Mouse (Mus musculus) forebrain, embryonic 16.5 days (tissue): Measurements from ENCODE around the gene Asf1b. TPM values are rescaled to one million over a fixed set of nuclear protein-coding genes. Genes with fewer than 3 reads are reported as not detected.

Source experiments
- ATAC-seq: fragments of 200-750 bp; cut with Nextera tagmentation; 2 replicates; pipeline ENCODE4 v1.8.0; 2017; ENCODE audit warnings: mild to moderate bottlenecking, moderate library complexity
- H3K27ac ChIP-seq: fragments of 300-500 bp; sonication (generic); 2 replicates; pipeline ENCODE4 v1.5.1; 2014; ENCODE audit warnings: low read length, control low read depth
- H3K27me3 ChIP-seq: fragments of 300-500 bp; sonication (generic); replicated peaks from 2 replicates; pipeline ENCODE4 v1.6.1; 2014; ENCODE audit warnings: low read length; ENCODE audit not compliant: control insufficient read depth, insufficient read depth
- H3K36me3 ChIP-seq: fragments of 300-500 bp; sonication (generic); 2 replicates; pipeline ENCODE4 v1.6.1; 2014; ENCODE audit not compliant: control insufficient read depth, insufficient read depth
- H3K4me1 ChIP-seq: fragments of 300-500 bp; sonication (generic); replicated peaks from 2 replicates; pipeline ENCODE4 v1.6.1; 2014; ENCODE audit warnings: low read length; ENCODE audit not compliant: control insufficient read depth, insufficient read depth
- H3K4me2 ChIP-seq: fragments of 300-500 bp; sonication (generic); 2 replicates; pipeline ENCODE4 v1.6.1; 2014; ENCODE audit warnings: mild to moderate bottlenecking, low read length, control low read depth
- H3K4me3 ChIP-seq: fragments of 300-500 bp; sonication (generic); replicated peaks from 2 replicates; pipeline ENCODE4 v1.5.1; 2014; ENCODE audit warnings: mild to moderate bottlenecking, low read length, control low read depth
- H3K9ac ChIP-seq: fragments of 300-500 bp; sonication (generic); replicated peaks from 2 replicates; pipeline ENCODE4 v1.6.1; 2014; ENCODE audit warnings: low read depth, low read length, control low read depth
- H3K9me3 ChIP-seq: fragments of 300-500 bp; sonication (generic); 2 replicates; pipeline ENCODE4 v1.6.1; 2016; ENCODE audit warnings: low read length; ENCODE audit not compliant: control insufficient read depth
- WGBS: fragments of 180-500 bp; shearing (Covaris S2); extraction: QIAGEN DNeasy Blood & Tissue Kit; methylation state at CpG from one replicate; pipeline ENCODE4 v1.1.7; 2014; 5-methylcytosine and 5-hydroxymethylcytosine counted together
- polyA plus RNA-seq: library from polyadenylated mRNA; unstranded; fragments of >200 nt; fragmentation: Nextera tagmentation; extraction: Ambion mirVana; gene quantifications from 2 replicates; pipeline ENCODE4 v1.2.1, GENCODE M21; 2015

Asf1b gene
- polyA plus RNA-seq, 1 experiment from 2014 or later = 14.8 TPM

DNA sequence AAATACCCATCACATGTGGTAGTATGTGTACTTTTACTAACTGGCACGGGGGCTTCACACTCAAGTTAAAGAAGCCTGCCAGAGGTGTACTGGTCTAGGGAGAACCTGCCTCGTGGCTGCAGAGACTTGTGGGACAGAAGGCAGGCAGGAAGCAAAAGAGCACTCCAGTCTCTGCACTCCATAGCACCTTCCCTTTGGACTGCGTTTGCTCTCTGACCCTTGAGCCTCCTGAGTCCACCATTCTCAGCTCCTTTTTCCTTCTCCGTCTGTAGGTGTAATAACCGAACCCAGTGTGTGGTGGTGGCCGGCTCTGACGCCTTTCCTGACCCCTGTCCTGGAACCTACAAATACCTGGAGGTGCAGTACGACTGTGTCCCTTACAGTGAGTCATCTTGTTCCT lies 32.6 kb upstream of the Asf1b start:
- WGBS = 90% methylated on average over 8 of the region's 8 CpGs
- Histone ChIP-seq H3K4me3 (no peak overlapping the region), H3K9ac (no peak overlapping the region), H3K4me2 (no peak overlapping the region), H3K36me3 (peaks cover 18% of the 10 kb centered on the region), H3K27ac (no peak overlapping the region), H3K4me1 (no peaks in the 10 kb centered on the region), H3K9me3 (no peaks in the 10 kb centered on the region), H3K27me3 (no peaks in the 10 kb centered on the region)
- no peak for ATAC-seq

DNA sequence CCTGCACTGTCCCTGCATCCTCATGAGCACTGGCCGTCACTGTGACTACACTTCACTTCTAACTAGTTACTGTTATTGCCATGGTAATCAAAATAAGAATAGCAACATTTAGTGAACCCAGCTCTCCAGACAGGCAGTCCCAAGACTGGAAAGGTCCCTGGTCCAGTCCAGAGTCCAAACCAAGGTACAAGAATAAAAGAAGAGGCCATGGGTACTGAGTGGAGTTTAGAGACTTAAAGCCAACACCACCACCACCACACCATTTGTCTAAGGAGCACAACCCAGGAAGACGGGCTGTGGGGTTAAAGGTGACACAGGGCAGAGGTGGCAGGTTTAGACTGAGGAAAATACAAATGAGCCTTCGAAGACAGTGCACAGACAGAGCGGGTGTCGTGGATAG lies 30.7 kb upstream of the Asf1b start:
- ATAC-seq = no peak
- 92% methylated on average over 5 of the region's 5 CpGs for WGBS
- H3K27me3 ChIP-seq = no peaks in the 10 kb centered on the region
- H3K4me1 ChIP-seq = no peaks in the 10 kb centered on the region
- peaks cover 20% of the 10 kb centered on the region for H3K36me3 ChIP-seq
- no peaks in the 10 kb centered on the region for H3K9me3 ChIP-seq
- H3K4me3 ChIP-seq = no peak overlapping the region
- no peak overlapping the region for H3K9ac ChIP-seq
- no peak overlapping the region for H3K4me2 ChIP-seq
- H3K27ac ChIP-seq = no peak overlapping the region

DNA sequence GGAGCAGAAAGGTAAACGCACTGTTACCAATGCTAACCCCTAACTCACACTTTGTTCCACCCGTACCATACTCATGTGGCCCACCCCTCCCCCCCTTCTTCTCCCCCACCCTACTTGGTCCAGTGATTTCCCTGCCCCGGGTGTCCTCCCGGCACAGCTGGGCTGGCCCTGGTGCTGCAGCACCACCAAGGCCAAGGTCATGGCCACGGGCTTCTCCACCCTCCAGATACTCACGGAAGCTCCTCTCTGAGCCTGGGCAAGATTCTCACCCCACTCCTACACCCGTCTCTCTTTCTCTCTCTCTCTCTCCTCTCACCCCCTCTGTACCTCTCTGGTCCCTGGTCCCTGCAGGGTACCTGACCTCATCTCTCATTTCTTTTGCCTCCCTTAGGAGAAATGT lies 29.0 kb upstream of the Asf1b start:
- Histone ChIP-seq H3K27me3 (no peaks in the 10 kb centered on the region), H3K36me3 (peaks cover 30% of the 10 kb centered on the region), H3K4me2 (no peak overlapping the region), H3K27ac (no peak overlapping the region), H3K9me3 (no peaks in the 10 kb centered on the region), H3K4me1 (no peaks in the 10 kb centered on the region), H3K4me3 (no peak overlapping the region), H3K9ac (no peak overlapping the region)
- ATAC-seq = no peak
- WGBS = 74% methylated on average over 7 of the region's 7 CpGs

DNA sequence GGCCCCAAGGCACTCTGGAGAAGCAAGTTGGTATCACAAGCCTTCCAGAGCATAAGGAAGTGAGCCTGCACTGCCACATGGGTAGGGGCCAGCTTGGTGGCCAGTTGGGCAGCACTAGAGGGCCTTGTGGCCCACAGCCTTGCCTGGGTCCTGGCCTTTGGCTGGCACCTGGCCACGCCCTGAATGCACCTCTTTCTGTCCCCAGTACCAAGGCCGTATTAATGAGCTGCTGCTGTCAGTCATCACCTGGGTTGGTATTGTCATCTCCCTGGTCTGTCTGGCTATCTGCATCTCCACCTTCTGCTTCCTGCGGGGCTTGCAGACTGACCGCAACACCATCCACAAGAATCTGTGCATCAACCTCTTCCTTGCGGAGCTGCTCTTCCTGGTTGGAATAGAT lies 21.1 kb upstream of the Asf1b start:
- Histone ChIP-seq H3K27me3 (no peaks in the 10 kb centered on the region), H3K4me3 (no peak overlapping the region), H3K36me3 (peaks cover 85% of the 10 kb centered on the region), H3K27ac (no peak overlapping the region), H3K9ac (no peak overlapping the region), H3K4me1 (no peaks in the 10 kb centered on the region), H3K4me2 (no peak overlapping the region), H3K9me3 (no peaks in the 10 kb centered on the region)
- 86% methylated on average over 5 of the region's 5 CpGs for WGBS
- ATAC-seq = no peak

DNA sequence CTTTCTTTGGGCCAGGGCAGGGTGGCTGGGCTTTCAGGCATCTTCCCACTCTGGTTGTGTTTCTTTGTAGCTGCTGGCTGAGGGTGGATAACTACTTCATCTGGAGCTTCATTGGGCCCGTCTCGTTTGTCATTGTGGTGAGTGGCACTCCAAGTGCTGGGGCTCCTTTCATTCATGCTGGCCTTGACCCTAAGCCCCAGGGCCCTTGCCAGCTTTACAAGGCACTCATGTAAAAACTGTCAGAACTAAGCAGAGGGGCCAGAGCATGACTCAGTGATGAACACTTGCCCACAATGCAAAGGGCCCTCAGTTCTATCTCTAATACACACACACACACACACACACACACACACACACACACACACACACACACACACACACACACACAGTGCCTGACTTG lies 20.3 kb upstream of the Asf1b start:
- no peaks in the 10 kb centered on the region for H3K9me3 ChIP-seq
- H3K9ac ChIP-seq = no peak overlapping the region
- H3K4me2 ChIP-seq = no peak overlapping the region
- peaks cover 79% of the 10 kb centered on the region for H3K36me3 ChIP-seq
- no peak overlapping the region for H3K4me3 ChIP-seq
- no peak overlapping the region for H3K27ac ChIP-seq
- no peak for ATAC-seq
- 64% methylated on average over 2 of the region's 2 CpGs for WGBS
- no peaks in the 10 kb centered on the region for H3K27me3 ChIP-seq
- H3K4me1 ChIP-seq = no peaks in the 10 kb centered on the region

DNA sequence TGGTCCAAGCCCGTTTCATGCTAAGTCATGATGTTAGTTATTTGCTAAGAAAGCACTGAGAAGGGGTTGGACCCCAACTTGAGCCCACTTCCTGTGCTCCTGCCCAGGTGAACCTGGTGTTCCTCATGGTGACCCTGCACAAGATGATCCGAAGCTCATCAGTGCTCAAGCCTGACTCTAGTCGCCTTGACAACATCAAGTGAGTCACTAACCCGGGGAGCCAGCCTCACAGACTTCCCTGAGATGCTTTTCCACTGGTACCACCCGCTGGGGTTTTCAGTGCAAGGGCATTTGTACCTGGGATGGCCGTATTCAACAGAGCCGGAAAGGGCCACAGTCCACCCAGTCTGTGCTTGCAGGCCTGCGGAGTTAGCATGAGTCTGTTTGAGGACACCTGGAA lies 19.9 kb upstream of the Asf1b start:
- no peak for ATAC-seq
- Histone ChIP-seq H3K36me3 (peaks cover 75% of the 10 kb centered on the region), H3K4me2 (no peak overlapping the region), H3K27ac (no peak overlapping the region), H3K4me1 (no peaks in the 10 kb centered on the region), H3K27me3 (no peaks in the 10 kb centered on the region), H3K9me3 (no peaks in the 10 kb centered on the region), H3K9ac (no peak overlapping the region), H3K4me3 (no peak overlapping the region)
- WGBS = 91% methylated on average over 8 of the region's 8 CpGs

DNA sequence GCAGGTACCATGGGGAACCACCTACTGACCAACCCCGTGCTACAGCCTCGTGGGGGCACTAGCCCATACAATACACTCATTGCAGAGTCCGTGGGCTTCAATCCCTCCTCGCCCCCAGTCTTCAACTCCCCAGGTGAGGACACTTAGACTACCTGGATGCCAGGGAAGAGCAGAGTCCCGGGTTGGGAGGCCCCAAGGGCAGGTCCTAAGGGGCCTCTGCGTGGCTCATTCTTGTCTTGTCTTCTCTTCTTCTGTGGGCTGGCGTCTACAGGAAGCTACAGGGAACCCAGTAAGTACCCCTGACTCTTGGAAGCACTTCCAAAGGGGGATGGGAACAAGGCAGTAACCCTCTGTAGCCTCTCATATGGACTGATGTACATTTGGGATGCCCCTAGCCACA lies 17.7 kb upstream of the Asf1b start:
- H3K4me2 ChIP-seq = no peak overlapping the region
- WGBS = 91% methylated on average over 7 of the region's 7 CpGs
- no peak overlapping the region for H3K9ac ChIP-seq
- H3K9me3 ChIP-seq = no peaks in the 10 kb centered on the region
- no peaks in the 10 kb centered on the region for H3K27me3 ChIP-seq
- no peak for ATAC-seq
- no peaks in the 10 kb centered on the region; the same call in 1 of the 2 replicates for H3K4me1 ChIP-seq
- no peak overlapping the region for H3K27ac ChIP-seq
- H3K4me3 ChIP-seq = no peak overlapping the region
- H3K36me3 ChIP-seq = peaks cover 55% of the 10 kb centered on the region

DNA sequence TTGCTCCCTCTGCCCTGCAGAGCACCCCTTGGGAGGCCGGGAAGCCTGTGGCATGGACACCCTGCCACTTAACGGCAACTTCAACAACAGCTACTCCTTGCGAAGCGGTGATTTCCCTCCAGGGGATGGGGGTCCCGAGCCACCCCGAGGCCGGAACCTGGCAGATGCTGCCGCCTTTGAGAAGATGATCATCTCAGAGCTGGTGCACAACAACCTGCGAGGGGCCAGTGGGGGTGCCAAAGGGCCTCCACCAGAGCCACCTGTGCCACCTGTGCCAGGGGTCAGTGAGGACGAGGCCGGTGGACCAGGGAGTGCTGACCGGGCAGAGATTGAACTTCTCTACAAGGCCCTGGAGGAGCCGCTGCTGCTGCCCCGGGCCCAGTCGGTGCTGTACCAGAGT lies 17.0 kb upstream of the Asf1b start:
- Histone ChIP-seq H3K9me3 (no peaks in the 10 kb centered on the region), H3K4me1 (no peaks in the 10 kb centered on the region; the same call in 1 of the 2 replicates), H3K27ac (no peak overlapping the region), H3K36me3 (peaks cover 48% of the 10 kb centered on the region), H3K27me3 (no peaks in the 10 kb centered on the region), H3K4me3 (no peak overlapping the region), H3K4me2 (no peak overlapping the region), H3K9ac (no peak overlapping the region)
- 93% methylated on average over 15 of the region's 15 CpGs for WGBS
- ATAC-seq = no peak

DNA sequence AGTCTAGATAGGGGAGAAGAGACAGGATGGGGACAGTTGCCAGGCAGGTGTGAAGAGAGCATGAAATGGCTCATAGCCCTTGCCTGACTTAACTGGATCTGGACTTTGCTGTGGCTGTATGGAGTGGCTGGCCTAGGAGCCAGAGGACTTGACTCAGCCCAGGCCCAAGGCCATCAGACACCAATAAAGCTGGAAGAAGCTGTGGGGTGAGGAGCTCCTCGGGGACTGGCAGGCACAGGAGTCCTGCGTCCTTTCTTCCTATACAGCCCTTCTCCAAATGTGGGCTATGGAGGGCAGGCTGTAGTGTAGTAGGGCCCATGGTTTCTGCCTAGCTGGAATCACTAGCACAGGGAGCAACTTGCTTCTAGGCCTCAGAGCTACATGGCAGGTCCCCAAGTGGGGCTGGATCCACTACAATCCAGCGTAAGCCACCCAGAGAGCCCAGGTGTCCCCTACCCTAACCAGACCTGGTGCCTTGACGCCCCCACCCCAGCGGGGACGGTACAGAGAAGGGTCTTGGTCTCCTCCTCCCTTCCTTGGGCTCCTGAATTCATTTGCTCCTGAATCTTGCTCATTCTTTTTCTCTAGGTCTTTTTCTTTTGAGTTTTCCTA lies 14.1 kb upstream of the Asf1b start:
- no peak overlapping the region for H3K9ac ChIP-seq
- 81% methylated on average over 6 of the region's 6 CpGs for WGBS
- peaks cover 23% of the 10 kb centered on the region for H3K36me3 ChIP-seq
- no peak overlapping the region for H3K27ac ChIP-seq
- H3K4me2 ChIP-seq = no peak overlapping the region
- no peaks in the 10 kb centered on the region for H3K9me3 ChIP-seq
- no peak overlapping the region for H3K4me3 ChIP-seq
- no peaks in the 10 kb centered on the region; the same call in 1 of the 2 replicates for H3K4me1 ChIP-seq
- no peak for ATAC-seq
- no peaks in the 10 kb centered on the region for H3K27me3 ChIP-seq

DNA sequence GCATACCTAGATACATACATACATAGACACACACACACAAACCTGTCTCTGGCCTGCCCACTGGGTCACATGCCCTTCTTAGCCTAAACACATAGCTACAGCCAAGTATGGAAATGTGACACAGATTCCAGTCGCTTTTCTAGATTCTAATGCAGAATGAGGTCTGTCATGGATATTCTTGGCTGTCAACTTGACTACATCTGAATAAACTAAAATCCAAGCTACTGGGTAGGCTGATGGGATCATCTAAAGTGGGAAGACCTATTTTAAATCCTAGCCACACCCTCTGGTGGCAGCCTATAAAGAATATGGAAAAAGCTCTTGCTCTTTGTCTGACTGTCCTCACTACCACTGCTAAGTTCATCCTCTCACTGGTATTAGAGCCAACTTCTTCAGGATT lies 12.9 kb upstream of the Asf1b start:
- 81% methylated on average over 1 of the region's 1 CpGs for WGBS
- H3K9me3 ChIP-seq = no peaks in the 10 kb centered on the region
- no peak overlapping the region for H3K4me3 ChIP-seq
- H3K9ac ChIP-seq = no peak overlapping the region
- no peaks in the 10 kb centered on the region; the same call in 1 of the 2 replicates for H3K4me1 ChIP-seq
- H3K27me3 ChIP-seq = no peaks in the 10 kb centered on the region
- H3K36me3 ChIP-seq = peaks cover 11% of the 10 kb centered on the region
- ATAC-seq = no peak
- no peak overlapping the region for H3K27ac ChIP-seq
- H3K4me2 ChIP-seq = no peak overlapping the region
